Mouse (Mus musculus) cerebral cortex, adult 2 months (tissue): Measurements from ENCODE around the gene Adamts14.

ENCODE experiments used
- WGBS: fragments of 180-500 bp; shearing (Covaris S2); methylation state at CpG from one replicate; pipeline ENCODE4 v1.1.7; 2018; 5-methylcytosine and 5-hydroxymethylcytosine counted together

The Adamts14 gene

DNA sequence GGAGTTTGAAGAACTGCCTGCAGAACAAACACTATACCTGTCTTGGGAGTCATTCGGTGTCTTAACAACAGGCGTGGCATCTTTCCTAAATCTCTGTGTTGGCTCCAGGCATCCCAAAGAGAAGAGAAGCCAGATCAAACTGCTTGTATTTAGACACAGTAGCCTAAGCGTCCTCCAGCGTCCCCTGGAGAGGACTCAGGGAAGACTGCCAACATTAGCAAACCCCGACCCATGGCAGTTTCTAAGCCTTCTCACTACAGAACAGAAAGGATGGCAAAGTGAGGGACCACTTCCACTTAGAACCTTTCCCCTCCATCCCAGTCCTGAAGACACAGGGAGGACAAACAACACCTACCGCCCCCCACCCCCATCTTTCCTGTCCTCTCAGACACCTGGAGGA is 93.3 kb downstream of the Adamts14 start:
- WGBS: 73% methylated on average over 6 of the region's 6 CpGs

- WGBS: 90% methylated on average over 8 of the region's 8 CpGs
Observed at GRCm38 (mm10) chr10:61178687-61179086, 94.6 kb downstream of the Adamts14 start.

GRCm38 (mm10) chr10:61177751-61178150 is 95.5 kb downstream of the Adamts14 start:
- WGBS: 93% methylated on average over 4 of the region's 4 CpGs

DNA sequence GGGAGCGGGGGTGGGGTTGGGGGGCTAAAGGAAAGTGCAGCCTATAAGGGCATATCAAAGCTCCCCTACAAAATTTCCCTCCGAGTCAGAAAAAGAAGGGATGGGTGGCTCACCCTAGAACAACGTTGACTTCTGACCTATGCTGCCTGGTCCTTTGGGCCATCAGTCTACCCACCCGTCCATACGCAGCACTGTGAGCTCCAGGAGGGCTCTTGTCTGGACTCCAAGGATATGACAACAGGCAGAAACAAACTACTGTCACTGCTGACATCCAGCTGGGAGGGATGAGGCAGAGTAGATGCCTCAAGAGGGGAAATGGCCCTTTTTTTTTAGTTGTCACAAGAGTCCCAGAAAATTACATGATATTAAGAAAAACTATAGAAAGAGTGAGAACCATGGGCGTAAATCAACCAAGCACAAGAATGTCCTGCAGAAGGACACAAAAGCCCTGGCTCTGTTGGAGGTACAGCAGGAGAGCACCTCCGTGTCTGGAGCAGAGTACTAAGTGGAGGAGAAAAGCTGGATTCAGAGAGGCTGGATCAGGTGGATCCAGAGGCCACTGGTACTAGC is 96.9 kb downstream of the Adamts14 start:
- 59% methylated on average over 7 of the region's 7 CpGs for WGBS

- 12% methylated on average over 24 of the region's 24 CpGs for WGBS
Observed at GRCm38 (mm10) chr10:61175442-61176204, 97.6 kb downstream of the Adamts14 start.

DNA sequence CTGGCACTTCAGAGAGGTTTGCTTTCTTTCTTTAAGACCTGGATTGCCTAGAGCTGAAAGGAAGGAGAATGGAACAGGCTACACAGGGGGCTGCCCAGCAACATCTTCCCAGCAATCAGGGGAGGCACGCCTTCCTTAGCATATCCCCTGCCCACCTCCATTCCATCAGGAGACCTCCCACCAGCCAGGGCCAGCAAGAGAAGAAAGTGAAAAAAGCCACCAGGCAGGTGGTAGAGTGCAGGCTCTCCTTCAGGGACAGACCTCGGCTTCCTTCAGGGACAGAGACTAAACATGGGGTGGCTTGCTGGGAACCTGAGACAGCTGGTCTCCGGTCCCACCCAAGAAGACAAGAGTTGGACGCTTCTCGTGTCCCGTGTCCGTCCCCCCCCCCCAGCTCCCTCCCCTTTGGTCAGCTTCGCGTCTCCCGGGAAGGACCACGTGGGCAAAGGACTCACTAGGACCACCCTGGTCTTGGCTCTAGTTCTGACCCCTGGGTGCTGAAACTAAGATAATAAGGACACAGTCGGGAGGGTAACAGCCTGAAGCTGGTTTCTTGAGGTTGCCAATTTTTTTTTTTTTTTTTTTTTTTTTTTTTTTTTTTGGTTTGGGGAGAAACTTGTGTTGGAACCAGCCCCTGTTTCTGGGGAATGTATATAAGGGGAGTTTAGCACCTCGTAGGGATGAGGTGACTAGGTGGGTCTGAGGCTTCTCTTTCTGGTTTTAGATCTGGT is 98.4 kb downstream of the Adamts14 start:
- WGBS: 49% methylated on average over 13 of the region's 13 CpGs

GRCm38 (mm10) chr10:61172496-61172895 is 100.7 kb downstream of the Adamts14 start:
- 86% methylated on average over 4 of the region's 4 CpGs for WGBS

GRCm38 (mm10) chr10:61171654-61172053 is 101.6 kb downstream of the Adamts14 start, which contains the start of gene Tbata:
Gene Tbata, plus strand, starts transcription at chr10:61171954.
- WGBS: 73% methylated on average over 3 of the region's 3 CpGs

DNA sequence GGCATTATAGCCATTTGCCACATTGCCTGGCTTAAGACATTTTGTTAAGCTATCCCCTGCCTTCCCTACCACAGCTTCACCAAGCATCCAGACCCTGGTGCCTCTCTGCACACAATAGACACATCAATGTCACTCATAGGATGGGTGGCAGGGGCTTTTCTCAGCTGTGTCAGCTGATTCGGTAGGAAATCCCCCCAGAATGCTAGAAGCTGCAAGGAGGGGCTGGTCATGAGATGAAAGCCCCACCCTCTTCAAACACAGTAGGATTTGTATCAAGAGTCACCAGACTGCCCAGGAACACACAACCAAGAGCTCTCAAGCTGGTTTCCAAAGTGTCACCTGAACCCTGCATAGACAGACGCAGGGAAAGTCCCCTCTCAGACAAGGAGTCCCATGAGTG is 104.8 kb downstream of the Adamts14 start:
- 79% methylated on average over 2 of the region's 2 CpGs for WGBS

- 69% methylated on average over 9 of the region's 9 CpGs for WGBS
Observed at GRCm38 (mm10) chr10:61167333-61168096, 105.7 kb downstream of the Adamts14 start.

- 89% methylated on average over 3 of the region's 3 CpGs for WGBS
Observed at GRCm38 (mm10) chr10:61162366-61162765, 110.9 kb downstream of the Adamts14 start.

GRCm38 (mm10) chr10:61160671-61161070 is 112.6 kb downstream of the Adamts14 start:
- 87% methylated on average over 4 of the region's 4 CpGs for WGBS

DNA sequence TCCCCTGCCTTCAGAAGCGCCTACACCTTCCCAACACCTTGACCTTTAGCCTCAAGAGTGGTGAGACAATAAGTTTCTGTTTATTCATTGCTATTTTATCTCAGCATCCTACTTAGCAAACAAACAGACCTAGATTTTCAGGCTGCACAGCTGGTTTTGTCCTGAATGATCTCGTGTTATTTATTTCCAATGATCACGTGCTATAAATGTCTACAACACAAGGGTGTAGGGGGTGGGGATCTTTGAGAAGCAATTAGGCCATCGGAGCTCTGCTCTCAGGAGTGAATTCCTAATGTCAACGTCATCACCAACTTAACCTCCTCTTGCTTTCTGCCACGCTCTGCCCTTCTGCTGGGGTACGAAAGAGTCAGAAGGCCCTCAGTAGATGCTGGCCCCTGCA is 113.1 kb downstream of the Adamts14 start:
- WGBS: 82% methylated on average over 7 of the region's 7 CpGs

- WGBS: 87% methylated on average over 3 of the region's 3 CpGs
Observed at GRCm38 (mm10) chr10:61158594-61158993, 114.6 kb downstream of the Adamts14 start.

GRCm38 (mm10) chr10:61156453-61156852 is 116.8 kb downstream of the Adamts14 start:
- WGBS: 91% methylated on average over 2 of the region's 2 CpGs

GRCm38 (mm10) chr10:61155611-61156010 is 117.6 kb downstream of the Adamts14 start:
- WGBS: 88% methylated on average over 3 of the region's 3 CpGs

DNA sequence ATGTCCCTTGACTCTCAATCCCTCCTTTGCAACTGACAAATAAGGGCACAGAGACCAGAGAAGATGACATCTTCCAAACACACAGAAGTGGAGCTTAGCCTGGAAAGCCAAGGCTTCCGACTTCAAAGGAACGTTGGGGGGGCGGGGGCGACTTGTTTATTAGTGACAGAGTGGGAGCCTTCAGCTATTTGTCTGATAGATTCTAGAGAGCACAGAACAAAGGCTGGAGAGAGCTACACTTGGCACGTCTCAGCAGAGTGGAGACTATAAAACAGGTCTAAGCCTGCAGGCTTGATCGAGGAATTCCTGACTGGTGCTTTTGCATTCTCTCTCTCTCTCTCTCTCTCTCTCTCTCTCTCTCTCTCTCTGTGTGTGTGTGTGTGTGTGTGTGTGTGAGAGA is 122.6 kb downstream of the Adamts14 start:
- 59% methylated on average over 6 of the region's 6 CpGs for WGBS

DNA sequence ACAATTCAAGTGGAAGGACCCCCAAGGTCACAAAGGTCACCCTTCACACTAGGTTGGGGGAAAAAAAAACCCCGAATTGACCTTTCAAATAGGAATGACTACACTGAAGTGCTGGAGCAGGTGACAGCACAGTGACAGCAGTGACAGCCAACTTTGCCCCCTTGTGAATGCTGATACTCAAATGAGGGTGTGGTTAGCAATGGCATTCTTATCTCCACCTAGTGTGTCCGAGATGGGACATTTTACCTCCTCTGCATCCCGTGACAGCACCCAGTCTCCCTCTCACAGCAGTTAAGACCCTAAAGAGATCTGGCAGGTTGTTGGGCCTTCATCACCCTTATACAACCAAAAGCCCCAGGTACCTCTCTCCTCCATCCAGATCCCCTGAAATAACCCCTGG is 123.8 kb downstream of the Adamts14 start:
- WGBS: 88% methylated on average over 3 of the region's 3 CpGs

DNA sequence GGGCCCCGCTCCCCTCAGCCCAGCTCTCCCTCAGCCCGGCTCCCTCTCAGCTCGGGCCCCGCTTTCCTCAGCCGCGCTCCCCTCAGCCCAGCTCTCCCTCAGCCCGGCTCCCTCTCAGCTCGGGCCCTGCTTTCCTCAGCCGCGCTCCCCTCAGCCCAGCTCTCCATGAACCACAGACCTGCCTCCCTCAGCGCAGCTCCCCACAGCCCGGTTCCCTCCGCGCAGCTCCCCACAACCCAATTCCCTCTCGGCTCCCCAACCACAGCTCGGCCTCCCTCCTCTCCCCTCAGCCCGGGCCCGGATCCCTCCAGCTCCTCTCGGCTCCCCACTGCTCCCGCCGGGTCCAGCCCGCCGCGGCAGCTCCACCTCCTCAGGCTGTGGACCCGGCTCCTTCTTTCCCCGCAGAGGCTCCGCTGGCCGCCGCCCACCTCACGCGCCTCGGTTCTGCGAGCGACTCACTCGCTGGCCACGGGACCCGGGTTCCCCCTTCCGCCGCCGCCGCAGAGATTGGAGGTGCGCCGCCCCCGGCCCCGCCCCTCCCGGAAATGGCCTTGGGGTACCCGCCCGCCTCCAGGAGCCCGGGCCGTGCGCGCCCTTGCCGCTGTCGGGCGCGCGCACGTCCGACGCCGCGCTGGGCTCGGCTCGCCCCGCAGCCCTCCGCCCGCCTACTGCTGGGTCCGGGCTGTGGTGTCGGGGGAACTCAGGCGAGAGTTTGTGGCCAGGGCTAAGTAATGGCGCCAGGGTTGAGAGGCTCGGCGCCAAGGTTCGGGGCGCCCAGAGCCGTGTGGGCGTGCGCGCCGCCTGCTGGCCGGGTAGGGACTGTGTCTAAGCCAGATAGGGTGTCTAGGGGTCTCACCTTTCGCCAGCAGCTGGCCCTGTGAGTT is 125.8 kb downstream of the Adamts14 start, which contains the start of gene Sgpl1:
Gene Sgpl1 (minus strand): TSS at position 547 of the 884 bp plus-strand sequence.
- WGBS: under 1% methylated on average over 80 of the region's 82 CpGs
